Mouse (Mus musculus): Measurements from ENCODE around the gene Gsta1. TPM values are rescaled to one million over a fixed set of nuclear protein-coding genes. Genes with fewer than 3 reads are reported as not detected.
A peak's percentile ranks its signal among the peaks of the same experiment; 100 is the strongest.
"Not testable (repeated sequence)": the region's sequence is repeated elsewhere in the genome, so short reads cannot be mapped to it uniquely, and the experiment has no call there.

The Gsta1 gene
- polyA plus RNA-seq (2012; rRNA removed) = not detected in 2 replicates

GRCm38 (mm10) chr9:78230461-78230860 lies at the start of gene Gsta1:
Gsta1 (plus strand) TSS chr9:78230656.
- H3K27ac ChIP-seq (ENCODE audit: insufficient read depth, low read length); H3K4me1 ChIP-seq (ENCODE audit: control insufficient read depth, insufficient read depth, low read length); H3K4me3 ChIP-seq (ENCODE audit: insufficient read depth, low read length): not testable (repeated sequence)

DNA sequence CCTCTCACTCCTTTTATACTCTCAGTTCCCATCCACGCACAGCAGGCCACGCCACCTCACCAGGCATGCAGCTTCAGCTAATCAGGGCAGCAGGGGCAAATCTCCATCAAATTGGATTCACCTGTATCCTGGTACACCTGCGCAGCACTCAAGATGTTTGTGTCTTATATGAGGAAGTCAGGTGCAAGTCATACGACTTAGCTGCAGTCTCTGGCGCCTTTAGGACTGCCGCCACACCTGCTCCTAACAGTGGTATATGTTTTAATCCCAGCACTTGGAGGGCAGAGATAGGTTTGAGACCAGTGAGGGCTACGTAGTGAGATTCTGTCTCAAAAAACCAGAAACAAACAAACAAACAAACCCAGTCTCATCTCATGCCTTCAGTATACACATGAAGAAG lies 48.0 kb upstream of the Gsta1 start, which contains the start of gene Gsta4:
Gsta4 (plus strand) TSS at position 301 of the 400 bp plus-strand sequence.
- H3K4me1 ChIP-seq (ENCODE audit: control insufficient read depth, insufficient read depth, low read length); H3K4me3 ChIP-seq (ENCODE audit: insufficient read depth, low read length); H3K27ac ChIP-seq (ENCODE audit: insufficient read depth, low read length): not testable (repeated sequence)

DNA sequence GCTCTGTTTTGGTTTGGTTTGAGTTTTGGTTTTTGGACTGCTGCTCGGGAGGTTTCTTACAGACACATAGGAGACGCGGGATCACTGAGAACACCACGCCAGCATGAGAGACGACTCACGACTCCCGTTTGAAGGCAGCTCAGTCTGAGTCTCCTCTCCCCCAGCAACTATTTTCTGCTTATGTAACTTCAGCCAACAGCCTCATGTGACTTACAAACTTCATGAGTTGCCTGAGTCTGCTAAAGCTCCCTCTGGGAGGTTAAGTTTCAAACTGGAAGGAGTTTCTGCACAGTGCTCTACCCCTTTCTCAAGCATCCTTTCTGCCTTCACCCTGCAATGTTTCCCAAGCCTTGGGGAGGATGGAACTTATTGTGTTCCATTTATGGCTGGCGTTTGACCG lies 44.8 kb upstream of the Gsta1 start:
- H3K4me3 ChIP-seq (ENCODE audit: insufficient read depth, low read length) = no peak overlapping the region
- TF ChIP-seq POLR2A (IDR thresholded peaks at IDR 0.05; ENCODE audit: extremely low read depth, insufficient read depth, low read length) (no peak), CTCF (IDR thresholded peaks at IDR 0.05; ENCODE audit: extremely low read depth, insufficient read depth, low read length) (no peak)
- H3K4me1 ChIP-seq (ENCODE audit: control insufficient read depth, insufficient read depth, low read length) = 0 out of 2 replicates have a peak, but pooled peaks cover 2% of the 10 kb centered on the region

DNA sequence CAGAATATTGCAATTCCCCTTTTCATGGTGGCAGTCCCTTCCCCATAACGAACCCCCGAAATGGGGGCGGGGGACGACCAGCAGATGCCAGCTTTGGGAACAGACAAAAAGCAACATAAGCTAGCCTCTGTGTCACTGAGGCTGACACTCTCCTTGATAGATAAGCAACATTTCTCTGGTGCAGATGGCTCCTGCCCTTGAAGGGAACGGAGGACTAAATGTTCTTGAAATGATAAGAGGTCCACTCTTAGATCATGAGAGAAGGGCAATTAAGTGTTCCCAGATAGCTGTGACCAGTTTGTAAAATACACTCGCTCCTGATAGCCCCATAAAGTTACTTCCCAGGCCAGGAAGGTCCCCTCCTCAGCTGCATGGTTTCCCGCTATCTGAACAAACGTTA lies 41.5 kb upstream of the Gsta1 start:
- TF ChIP-seq CTCF (IDR thresholded peaks at IDR 0.05; ENCODE audit: extremely low read depth, insufficient read depth, low read length) (no peak), POLR2A (IDR thresholded peaks at IDR 0.05; ENCODE audit: extremely low read depth, insufficient read depth, low read length) (no peak)
- 0 out of 2 replicates have a peak, but pooled peaks cover 2% of the 10 kb centered on the region for H3K4me1 ChIP-seq (ENCODE audit: control insufficient read depth, insufficient read depth, low read length)
- no peak overlapping the region for H3K4me3 ChIP-seq (ENCODE audit: insufficient read depth, low read length)
- no peak overlapping the region for H3K27ac ChIP-seq (ENCODE audit: insufficient read depth, low read length)

More for the DNA sequence above, 44.8 kb upstream of the Gsta1 start:
- no peak overlapping the region for H3K27ac ChIP-seq (ENCODE audit: insufficient read depth, low read length)

- H3K4me3 ChIP-seq (ENCODE audit: insufficient read depth, low read length) = peak overlapping the region; percentile 57; the same call in 1 of the 2 replicates
- TF ChIP-seq POLR2A (IDR thresholded peaks at IDR 0.05; ENCODE audit: extremely low read depth, insufficient read depth, low read length) (no peak), CTCF (IDR thresholded peaks at IDR 0.05; ENCODE audit: extremely low read depth, insufficient read depth, low read length) (no peak)
- H3K27ac ChIP-seq (ENCODE audit: insufficient read depth, low read length) = no peak overlapping the region
- H3K4me1 ChIP-seq (ENCODE audit: control insufficient read depth, insufficient read depth, low read length) = 0 out of 2 replicates have a peak, but pooled peaks cover 4% of the 10 kb centered on the region
These were observed 39.5 kb upstream of the Gsta1 start for GRCm38 (mm10) chr9:78190651-78191634.

- Histone ChIP-seq H3K4me3 (ENCODE audit: insufficient read depth, low read length) (peak overlapping the region; percentile 57), H3K27ac (ENCODE audit: insufficient read depth, low read length) (no peak overlapping the region), H3K4me1 (ENCODE audit: control insufficient read depth, insufficient read depth, low read length) (0 out of 2 replicates have a peak, but pooled peaks cover 4% of the 10 kb centered on the region)
- no peak for TF ChIP-seq CTCF (IDR thresholded peaks at IDR 0.05; ENCODE audit: extremely low read depth, insufficient read depth, low read length)
- peak; percentile 57; the same call in 1 of the 2 replicates for TF ChIP-seq POLR2A (IDR thresholded peaks at IDR 0.05; ENCODE audit: extremely low read depth, insufficient read depth, low read length)
These were observed 38.7 kb upstream of the Gsta1 start for GRCm38 (mm10) chr9:78191736-78192135.

GRCm38 (mm10) chr9:78193902-78194597 lies 36.4 kb upstream of the Gsta1 start:
- Histone ChIP-seq H3K4me1 (ENCODE audit: control insufficient read depth, insufficient read depth, low read length) (0 out of 2 replicates have a peak, but pooled peaks cover 4% of the 10 kb centered on the region), H3K27ac (ENCODE audit: insufficient read depth, low read length) (no peak overlapping the region), H3K4me3 (ENCODE audit: insufficient read depth, low read length) (no peak overlapping the region)
- TF ChIP-seq CTCF (IDR thresholded peaks at IDR 0.05; ENCODE audit: extremely low read depth, insufficient read depth, low read length) (peak; percentile 64; the same call in 1 of the 2 replicates), POLR2A (IDR thresholded peaks at IDR 0.05; ENCODE audit: extremely low read depth, insufficient read depth, low read length) (no peak)

DNA sequence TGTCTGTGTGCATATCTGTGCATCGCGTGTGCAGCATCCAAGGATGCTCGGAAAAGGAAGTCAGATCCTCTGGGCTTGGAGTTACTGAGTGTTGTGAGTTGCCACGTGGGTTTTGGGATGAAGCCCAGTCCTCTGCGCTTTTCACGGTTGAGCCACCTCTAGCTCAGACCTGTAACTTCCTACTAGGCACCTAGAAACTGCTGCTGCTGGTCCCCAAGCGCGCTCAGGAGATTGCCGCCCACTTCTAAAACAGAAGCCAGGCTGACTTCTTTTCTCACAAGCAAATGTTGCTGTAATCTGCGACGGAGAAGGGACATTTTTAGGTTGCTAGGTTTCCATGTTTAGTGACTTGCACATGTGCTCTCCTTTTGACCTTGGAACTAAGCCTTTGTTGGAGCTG lies 35.4 kb upstream of the Gsta1 start:
- TF ChIP-seq CTCF (IDR thresholded peaks at IDR 0.05; ENCODE audit: extremely low read depth, insufficient read depth, low read length) (no peak), POLR2A (IDR thresholded peaks at IDR 0.05; ENCODE audit: extremely low read depth, insufficient read depth, low read length) (no peak)
- H3K27ac ChIP-seq (ENCODE audit: insufficient read depth, low read length) = no peak overlapping the region
- H3K4me3 ChIP-seq (ENCODE audit: insufficient read depth, low read length) = no peak overlapping the region
- H3K4me1 ChIP-seq (ENCODE audit: control insufficient read depth, insufficient read depth, low read length) = 0 out of 2 replicates have a peak, but pooled peaks cover 4% of the 10 kb centered on the region

- TF ChIP-seq CTCF (IDR thresholded peaks at IDR 0.05; ENCODE audit: extremely low read depth, insufficient read depth, low read length) (no peak), POLR2A (IDR thresholded peaks at IDR 0.05; ENCODE audit: extremely low read depth, insufficient read depth, low read length) (no peak)
- H3K4me3 ChIP-seq (ENCODE audit: insufficient read depth, low read length) = no peak overlapping the region
- 0 out of 2 replicates have a peak, but pooled peaks cover 2% of the 10 kb centered on the region for H3K4me1 ChIP-seq (ENCODE audit: control insufficient read depth, insufficient read depth, low read length)
- H3K27ac ChIP-seq (ENCODE audit: insufficient read depth, low read length) = no peak overlapping the region
These were observed 32.7 kb upstream of the Gsta1 start for GRCm38 (mm10) chr9:78197801-78198200.
